Comparison of ENCODE assay signal across 18 mouse cellular contexts in the genomic region with DNA sequence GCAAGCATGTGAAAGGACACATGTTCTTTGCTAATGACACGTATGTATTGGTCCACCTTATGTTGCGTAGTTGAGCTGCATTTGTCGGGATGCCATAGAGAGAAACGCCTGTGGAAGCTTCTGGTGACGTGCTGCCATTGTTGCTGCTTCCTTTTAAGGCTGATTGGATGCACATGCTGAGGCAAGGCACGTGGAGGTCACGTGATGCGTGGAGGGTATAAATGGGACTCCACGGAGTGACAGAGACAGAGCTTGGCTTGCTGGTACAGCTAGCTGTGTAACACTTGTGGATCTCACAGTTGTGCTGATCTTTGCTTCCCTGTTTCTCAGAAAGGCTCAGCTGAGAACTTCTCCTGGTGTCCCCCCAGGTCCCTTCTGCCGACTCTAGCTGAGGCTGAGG. TPM values are rescaled to one million over a fixed set of nuclear protein-coding genes. Genes with fewer than 3 reads are reported as not detected.
"Had no signal": no experiment of that assay in that cellular context is flagged by ENCODE, and none has a peak within 500 bp of the region (broad histone marks: within the 10 kb centered on the region; RNA-seq: fewer than 3 reads in every experiment).

No protein-coding gene starts in this region.

- H3K9ac ChIP-seq: lung, embryonic 14.5 days; midbrain, embryonic 12.5 days; neural tube, embryonic 12.5 days; stomach, embryonic 15.5 days had no signal

- H3K4me1 ChIP-seq: midbrain, embryonic 12.5 days; stomach, embryonic 15.5 days had no signal

- H3K27ac ChIP-seq: midbrain, embryonic 10.5 days; midbrain, embryonic 12.5 days; neural tube, embryonic 12.5 days; stomach, embryonic 15.5 days; stomach, postnatal 0 days had no signal

- H3K36me3 ChIP-seq: midbrain, embryonic 10.5 days; midbrain, embryonic 12.5 days; neural tube, embryonic 12.5 days; stomach, embryonic 15.5 days had no signal

- DNase-seq: lung, adult 18-20 months; lung, embryonic 14.5 days; lung, postnatal 10 days; lung, postnatal 4 days; midbrain, embryonic 14.5 days; right cerebral cortex, postnatal 14 days; thymus, adult 18-20 months; thymus, postnatal 14 days; thymus, postnatal 36 days had no signal

- H3K27me3 ChIP-seq: midbrain, embryonic 12.5 days; stomach, embryonic 15.5 days had no signal

- H3K4me3 ChIP-seq: midbrain, embryonic 10.5 days; midbrain, embryonic 12.5 days; neural tube, embryonic 12.5 days; stomach, embryonic 15.5 days had no signal

- H3K4me2 ChIP-seq: lung, embryonic 14.5 days; midbrain, embryonic 12.5 days; neural tube, embryonic 12.5 days; stomach, embryonic 15.5 days had no signal

- H3K9me3 ChIP-seq: midbrain, embryonic 10.5 days; midbrain, embryonic 12.5 days; neural tube, embryonic 12.5 days; stomach, embryonic 15.5 days had no signal

RNA-seq across cellular contexts. Expression of a gene that starts 9.2 kb away (rescaled TPM):
- total RNA-seq: megakaryocyte, adult 5-6 weeks; megakaryocyte-erythroid progenitor cell, adult 5-6 weeks; neutrophil, adult 5-6 weeks had no signal
- polyA plus RNA-seq: lung, embryonic 14.5 days; lung, embryonic 16.5 days had no signal
